Mouse (Mus musculus) thymus, postnatal 14 days (tissue): ENCODE measurements around the gene Impg1.

Experiments used
- DNase-seq: peaks from one replicate; pipeline ENCODE4 v3.0.0; 2021

Gene Impg1

DNA sequence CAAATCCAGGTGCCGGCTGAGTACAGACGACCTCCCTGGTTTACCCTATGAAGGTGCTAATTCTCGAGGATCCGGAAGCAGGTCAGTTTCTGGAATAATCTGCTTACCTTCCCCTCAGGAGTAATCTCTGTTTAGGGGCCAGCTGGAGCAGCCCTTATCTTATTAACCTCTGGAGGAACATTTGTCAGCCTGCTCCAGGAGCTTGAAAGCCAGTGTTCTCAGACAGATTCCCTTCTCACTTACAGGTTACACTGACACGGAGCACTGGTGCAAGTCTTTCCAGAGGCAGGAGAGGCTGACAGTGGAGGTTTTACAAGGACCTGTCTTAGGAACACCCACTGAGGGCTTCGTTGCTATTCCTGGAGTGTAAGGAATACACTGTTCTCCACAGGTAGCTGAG, at the start of gene Impg1:
Impg1 (minus strand) TSS at position 101 of the 400 bp plus-strand sequence.
- DNase-seq = no peak

DNA sequence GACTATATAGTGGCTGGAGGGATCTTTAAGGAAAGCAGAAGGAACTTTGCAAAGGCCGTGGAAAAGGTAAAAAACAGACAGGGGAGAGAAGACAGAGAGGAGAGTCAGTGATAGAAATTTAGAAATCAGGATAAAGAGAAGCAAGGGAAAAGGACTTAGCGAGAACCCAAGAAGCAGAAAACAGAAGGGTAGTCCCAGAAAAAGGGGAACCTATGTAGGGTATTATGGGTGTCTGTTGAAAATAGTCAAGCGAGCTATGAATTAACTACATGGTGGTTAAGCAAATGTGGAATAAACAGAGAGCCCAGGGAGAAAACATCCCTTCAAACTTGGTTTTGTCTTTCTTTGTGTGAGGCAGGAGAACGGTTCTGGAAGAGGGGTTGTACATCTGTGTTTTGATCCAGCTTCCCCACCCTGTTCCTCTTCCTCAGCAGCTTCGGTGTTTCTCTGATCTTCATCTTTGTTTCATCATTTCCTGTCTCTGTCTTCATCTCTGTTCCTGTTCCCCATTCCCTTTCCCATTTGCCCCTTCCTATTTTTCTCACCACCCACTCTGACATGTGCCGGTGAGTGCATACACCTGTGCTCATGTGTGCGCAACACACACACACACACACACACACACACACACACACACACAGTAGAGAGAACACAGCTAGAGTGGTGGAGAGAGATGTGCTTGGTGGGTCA, 44.3 kb upstream of the Impg1 start:
- no peak for DNase-seq

- DNase-seq = no peak
These were observed 39.3 kb upstream of the Impg1 start for GRCm38 (mm10) chr9:80504496-80505012.

DNA sequence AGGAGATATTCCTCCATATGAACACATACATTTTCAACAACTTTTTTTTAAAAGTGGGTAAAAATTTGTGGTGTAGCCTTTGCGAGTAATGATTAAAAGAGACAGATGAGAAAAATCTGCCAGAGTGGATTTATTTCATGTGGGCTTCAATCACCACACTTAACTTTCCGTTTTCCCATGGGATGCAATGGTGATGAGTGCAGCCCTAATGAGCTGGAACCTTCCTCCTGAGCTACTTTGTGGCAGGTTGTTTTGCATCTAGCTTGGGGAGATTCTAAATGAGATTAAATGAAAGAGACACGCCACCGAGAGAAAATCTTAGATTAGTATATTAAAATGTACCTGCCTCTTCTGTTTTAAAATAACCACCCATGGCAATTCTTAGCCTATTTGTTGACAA, 26.3 kb upstream of the Impg1 start:
- no peak for DNase-seq

- peak; percentile 14 for DNase-seq
These were observed 4.9 kb downstream of the Impg1 start for GRCm38 (mm10) chr9:80460420-80460819.

GRCm38 (mm10) chr9:80450467-80451261, 14.6 kb downstream of the Impg1 start:
- DNase-seq = no peak

- DNase-seq = peak; percentile 23
These were observed 24.1 kb downstream of the Impg1 start for GRCm38 (mm10) chr9:80441096-80441710.

DNA sequence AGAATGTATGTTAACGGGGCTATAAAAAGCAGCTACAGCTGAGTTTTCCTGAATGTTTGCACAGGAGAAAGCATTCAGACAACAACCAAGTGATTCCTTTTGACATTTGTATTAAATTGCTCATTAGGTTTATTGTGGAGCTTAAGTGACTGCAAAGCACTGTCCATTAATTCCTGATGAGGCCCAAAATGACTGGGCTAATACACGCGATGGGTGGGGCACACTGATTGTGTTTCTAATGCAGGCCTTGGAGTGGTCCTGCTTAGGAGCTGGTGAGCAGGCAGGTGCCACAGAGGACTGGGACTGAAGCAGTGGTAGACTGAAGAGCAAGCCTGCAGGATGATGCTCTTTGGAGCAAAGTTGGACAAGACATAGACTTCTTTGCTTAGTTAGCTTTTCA, 73.9 kb downstream of the Impg1 start:
- no peak for DNase-seq

- no peak for DNase-seq
These were observed 74.3 kb downstream of the Impg1 start for GRCm38 (mm10) chr9:80391002-80391401.

DNA sequence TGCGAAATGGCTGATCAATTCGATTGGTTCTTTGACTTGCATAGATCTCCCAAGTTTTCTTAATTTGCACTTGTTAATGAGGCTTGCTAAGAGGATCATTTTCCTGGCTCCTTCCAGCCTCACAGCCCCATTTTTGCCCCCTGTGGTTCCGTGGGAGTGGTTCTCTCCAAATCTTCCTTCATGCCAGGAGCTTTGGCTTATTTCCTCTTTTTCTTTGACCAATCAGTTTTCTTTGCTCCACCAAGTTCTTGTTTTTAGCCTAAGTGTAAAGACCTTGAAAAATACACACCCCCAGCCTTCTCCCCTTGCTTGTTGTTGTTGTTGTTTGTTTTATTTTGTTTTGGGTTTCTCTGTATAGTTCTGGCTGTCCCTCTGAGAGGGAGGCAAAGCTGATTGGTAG, 77.4 kb downstream of the Impg1 start:
- no peak for DNase-seq

GRCm38 (mm10) chr9:80386492-80386891, 78.8 kb downstream of the Impg1 start:
- DNase-seq = peak; percentile 6

DNA sequence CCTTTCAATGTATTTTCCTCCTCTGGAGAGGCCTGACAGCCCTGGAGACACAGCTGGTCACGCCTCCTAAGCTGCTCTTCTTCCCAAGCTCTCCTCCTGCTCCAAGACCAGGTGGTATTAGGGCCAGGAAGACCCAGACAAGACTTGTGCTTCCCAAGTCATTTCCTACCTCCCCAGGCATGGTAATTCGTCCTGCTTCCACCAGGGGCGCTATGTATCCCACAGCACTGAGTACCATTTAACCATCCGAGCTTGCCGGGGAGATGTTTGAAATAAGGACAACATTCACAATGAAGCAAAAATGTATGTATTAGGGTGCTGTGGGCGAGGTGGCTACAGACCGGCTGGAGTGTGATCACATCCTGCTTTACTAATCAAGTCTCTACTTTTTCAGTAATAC, 79.3 kb downstream of the Impg1 start:
- peak; percentile 49 for DNase-seq

DNA sequence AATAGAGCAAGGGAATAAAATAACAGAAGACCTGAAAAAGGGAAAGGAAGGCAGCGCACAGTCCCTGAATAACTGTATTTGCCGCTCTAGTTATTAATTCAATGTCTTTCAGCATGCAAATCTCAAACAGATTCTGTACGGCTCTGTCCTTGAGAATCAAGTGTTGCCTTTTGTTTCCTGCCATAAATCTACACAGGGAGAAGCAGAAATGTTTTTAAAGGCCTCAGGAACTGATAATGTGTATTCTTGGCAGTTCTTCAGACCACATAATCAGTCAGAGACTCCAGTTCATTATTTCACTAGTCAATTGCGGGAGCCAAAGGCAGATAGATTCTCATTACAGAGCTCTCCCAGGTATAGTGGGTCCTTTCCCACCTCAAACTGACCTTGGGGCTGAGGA, 82.6 kb downstream of the Impg1 start:
- no peak for DNase-seq

GRCm38 (mm10) chr9:80380078-80380645, 85.1 kb downstream of the Impg1 start:
- no peak for DNase-seq

GRCm38 (mm10) chr9:80374100-80374499, 91.2 kb downstream of the Impg1 start:
- DNase-seq = no peak

DNA sequence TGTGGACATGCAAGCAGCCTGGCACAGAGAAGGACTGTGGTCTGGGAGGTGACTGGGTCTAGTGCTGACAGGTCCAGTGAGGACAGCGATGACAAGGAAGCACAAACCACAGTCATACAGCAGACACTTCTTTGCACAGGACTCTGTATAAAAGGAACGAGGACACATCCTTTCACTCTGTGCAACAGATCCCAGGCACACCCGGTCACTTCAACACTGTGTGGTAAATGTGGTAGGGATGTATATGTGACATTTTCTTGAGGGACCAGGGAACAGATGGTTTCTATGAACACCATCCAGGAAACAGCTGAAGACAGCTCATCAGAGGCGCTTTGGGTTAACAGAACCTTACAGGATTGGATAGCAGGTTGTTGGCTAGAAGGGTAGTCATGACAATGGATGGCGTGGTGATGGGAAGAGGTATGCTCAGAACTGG, 92.0 kb downstream of the Impg1 start:
- no peak for DNase-seq

- DNase-seq = no peak
These were observed 96.6 kb downstream of the Impg1 start for GRCm38 (mm10) chr9:80368636-80369035.

DNA sequence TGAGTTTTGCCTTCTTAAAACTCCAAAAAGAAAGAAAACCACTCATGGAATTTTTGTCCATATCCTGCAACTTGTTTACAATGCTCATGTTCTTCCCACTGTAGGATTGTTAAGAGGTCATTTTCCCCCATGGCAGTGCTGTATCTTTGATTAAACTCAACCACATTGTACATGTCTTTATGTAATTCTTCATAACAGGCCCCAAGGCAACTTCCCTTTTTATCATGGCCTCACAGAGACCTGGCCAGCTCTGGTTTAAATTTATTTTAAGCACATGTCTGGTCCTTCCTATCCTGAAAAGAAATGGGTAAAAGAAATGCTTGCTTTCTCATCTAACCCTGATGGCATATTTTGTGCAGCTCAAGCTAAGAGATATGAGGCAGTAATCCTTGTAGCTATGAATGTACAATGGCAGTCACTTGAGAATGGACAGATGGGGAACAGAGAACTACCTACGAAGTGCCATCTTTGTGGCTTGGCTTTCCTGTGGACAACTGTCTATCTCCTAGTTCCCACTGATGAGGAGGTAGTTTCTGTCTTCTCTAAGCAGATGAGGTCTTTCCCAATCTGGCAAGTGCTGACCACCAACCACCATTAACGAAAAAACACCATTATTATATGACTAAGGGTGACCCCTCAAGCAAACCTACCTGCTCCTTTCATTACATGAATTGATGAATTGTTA, 97.6 kb downstream of the Impg1 start:
- no peak for DNase-seq

DNA sequence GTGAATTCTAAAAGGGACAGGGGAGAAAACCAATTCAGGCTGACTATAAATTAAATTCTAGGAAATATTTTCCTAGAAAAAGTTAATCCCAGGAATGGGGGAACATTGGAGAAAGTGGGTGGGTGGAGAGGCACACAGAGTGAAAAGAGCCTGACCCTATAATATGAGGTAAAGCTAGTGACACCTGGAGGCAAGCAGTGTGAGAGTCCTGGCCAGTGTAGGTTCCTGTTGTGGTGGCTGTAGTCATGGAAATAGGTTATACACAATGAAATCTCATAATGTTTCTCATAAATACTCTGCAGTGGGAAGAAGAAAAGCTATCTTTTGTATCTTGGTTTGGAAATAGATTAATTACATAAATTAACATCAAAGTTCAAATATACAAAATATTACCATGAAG, 105.2 kb downstream of the Impg1 start:
- no peak for DNase-seq

DNA sequence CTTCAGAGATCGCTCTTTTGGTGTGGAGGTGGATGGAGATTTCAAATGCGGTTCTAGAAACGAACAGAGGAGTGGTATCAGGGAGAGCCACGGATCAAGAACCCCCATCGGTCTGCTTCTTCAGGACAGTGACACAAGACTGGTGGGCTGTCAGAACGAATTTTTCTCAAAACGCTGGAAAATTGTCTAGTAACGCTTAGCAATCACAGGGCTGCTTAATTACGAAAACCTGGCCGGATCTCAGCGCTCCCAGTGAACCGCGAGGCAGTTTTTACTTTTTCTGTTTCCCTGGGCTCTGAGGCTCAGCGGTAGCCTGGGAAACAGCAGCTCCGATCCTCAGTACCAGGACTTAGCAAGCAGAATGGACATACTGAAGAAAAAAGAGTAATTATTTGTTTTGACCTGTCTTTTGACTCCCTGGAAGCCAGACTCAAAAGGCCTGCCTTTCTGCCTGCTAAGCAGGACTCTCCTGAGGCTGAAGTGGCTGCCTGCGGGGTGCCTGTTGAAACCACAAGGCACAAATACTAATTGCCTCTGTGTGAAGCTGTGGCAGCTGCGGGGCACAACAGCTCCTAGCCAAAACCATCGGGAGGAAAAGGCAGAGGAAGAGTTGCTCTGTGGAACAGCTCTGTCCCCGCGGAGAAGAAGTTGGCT, 113.5 kb downstream of the Impg1 start:
- no peak for DNase-seq

DNA sequence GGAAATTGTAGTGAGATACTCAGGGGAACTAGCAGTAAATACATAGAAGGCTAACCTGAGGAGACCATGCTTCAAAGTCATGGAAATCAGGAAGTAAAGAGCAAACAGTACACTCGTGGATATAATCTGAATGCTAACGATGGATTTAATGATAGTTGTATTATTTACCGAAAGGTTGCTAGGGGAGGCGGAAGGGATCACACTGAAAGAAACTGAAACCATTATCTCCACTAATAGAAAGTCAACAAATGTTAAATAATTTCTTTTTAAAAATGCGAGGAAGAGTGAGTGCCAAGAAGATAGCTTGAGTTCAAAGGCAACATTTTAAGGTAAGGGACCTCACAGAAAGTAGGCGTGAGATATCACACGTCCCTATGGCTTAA, 114.0 kb downstream of the Impg1 start:
- DNase-seq = no peak

DNA sequence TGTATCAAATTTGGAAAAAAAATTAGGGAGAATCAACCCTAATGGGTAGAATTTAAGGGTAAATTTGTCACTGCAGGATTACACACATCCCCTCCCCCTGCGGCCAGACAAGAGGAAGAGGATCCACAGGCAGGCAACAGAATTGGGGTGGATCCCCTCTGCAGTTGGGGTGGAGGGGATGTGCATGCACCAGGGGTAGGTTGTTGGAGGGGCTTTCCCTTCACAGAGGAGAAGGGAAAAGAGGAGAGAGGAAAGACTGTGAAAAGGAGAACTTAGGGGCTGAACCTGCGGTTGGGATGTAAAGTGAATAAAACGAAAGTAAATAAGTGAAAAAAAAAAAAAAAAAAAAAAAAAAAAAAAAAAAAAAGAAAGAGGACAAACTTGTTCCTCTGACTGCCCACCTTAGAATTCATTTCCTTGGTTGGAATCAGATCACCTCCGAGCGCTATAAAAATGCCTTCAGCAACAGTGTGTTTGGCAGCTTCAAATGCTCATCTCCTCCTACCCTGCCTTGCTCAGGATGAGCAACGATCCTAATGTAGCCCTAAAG, 120.8 kb downstream of the Impg1 start:
- DNase-seq = no peak
